Mouse (Mus musculus): ENCODE measurements around the gene Pparg. TPM values are rescaled to one million over a fixed set of nuclear protein-coding genes. Genes with fewer than 3 reads are reported as not detected.

Pparg gene
- polyA plus RNA-seq, 1 experiment from 2014 or later: 0.14 TPM

DNA sequence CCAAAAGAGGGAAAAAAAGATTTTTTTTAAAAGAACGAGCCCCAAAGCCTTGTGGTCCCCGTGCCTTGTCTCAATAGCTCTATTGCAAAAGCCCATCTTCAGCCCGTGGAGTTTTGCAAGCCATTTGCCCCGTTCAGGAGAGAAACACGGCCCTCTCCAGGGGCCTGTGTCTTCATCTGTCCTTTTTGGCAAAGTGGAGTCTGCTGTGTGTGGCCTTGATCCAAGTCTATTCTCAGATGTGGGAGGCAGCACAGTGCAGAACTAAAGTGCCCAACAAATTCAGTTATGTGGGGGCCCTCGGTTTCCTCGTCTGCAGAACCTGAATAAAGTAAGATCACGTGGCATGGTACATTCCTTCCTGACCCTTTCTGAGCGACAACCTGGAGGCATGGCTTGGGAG, 162.4 kb downstream of the Pparg start:
- H3K4me1 ChIP-seq (replicated peaks): no peaks in the 10 kb centered on the region
- H3K9me3 ChIP-seq: no peaks in the 10 kb centered on the region
- no peak overlapping the region for H3K4me3 ChIP-seq
- 82% methylated on average over 9 of the region's 9 CpGs for WGBS
- no peak for ATAC-seq (ENCODE audit: low read depth)
- H3K4me2 ChIP-seq: no peak overlapping the region
- H3K27me3 ChIP-seq: no peaks in the 10 kb centered on the region
- no peak overlapping the region for H3K27ac ChIP-seq (replicated peaks)
- H3K36me3 ChIP-seq: no peaks in the 10 kb centered on the region
- H3K9ac ChIP-seq: no peak overlapping the region

DNA sequence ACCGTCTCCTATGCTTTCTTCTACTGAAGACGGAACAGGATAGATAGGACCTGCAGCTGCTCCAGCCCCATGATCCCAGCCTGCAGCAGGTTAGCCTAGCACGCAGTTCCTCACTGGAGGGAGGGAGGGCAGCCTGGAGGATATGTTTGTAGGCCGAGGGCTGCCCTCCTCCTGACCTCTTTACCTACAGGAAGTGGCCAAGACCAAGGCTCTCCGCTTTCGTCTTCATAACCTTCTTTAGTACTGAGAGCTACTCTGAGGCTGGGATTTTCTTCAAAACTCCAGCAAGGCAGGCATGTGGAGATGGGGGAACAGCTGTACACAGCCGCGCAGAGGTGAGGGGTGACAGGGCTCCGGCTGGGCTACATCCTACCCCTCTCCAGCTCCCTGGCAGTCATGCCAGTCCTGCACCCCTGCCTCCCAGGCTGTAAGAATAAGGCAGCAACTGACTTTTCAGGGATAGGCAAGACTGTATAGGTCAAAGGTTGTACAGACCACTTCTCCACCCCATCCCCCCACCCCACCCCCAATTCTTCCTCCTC, 163.8 kb downstream of the Pparg start:
- H3K4me1 ChIP-seq (replicated peaks): no peaks in the 10 kb centered on the region
- no peak overlapping the region for H3K9ac ChIP-seq
- no peak for ATAC-seq (ENCODE audit: low read depth)
- no peaks in the 10 kb centered on the region for H3K36me3 ChIP-seq
- H3K4me3 ChIP-seq: no peak overlapping the region
- H3K4me2 ChIP-seq: no peak overlapping the region
- H3K27me3 ChIP-seq: no peaks in the 10 kb centered on the region
- 78% methylated on average over 9 of the region's 9 CpGs for WGBS
- H3K27ac ChIP-seq (replicated peaks): no peak overlapping the region
- H3K9me3 ChIP-seq: no peaks in the 10 kb centered on the region

DNA sequence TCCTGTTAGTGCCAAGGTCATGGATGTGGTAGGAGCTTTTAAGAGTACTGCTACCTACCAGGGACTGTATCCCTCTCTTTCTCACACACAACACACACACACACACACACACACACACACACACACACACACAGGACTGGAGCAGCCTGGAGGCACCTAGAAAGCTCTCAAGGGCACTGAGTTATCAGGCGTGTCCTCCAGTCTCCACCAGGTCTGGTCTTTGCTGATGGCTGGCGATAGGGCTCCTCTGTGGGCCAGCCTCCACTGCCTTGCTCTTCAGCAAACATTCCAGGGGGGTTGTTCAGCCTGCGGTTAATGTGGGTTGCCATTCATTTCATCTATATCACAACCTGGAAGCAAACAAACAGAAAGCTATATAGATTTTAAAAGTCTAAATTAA, 166.7 kb downstream of the Pparg start:
- Histone ChIP-seq H3K27ac (replicated peaks) (no peak overlapping the region), H3K36me3 (no peaks in the 10 kb centered on the region), H3K4me1 (replicated peaks) (no peaks in the 10 kb centered on the region), H3K9ac (no peak overlapping the region), H3K27me3 (no peaks in the 10 kb centered on the region), H3K4me3 (no peak overlapping the region), H3K4me2 (no peak overlapping the region), H3K9me3 (no peaks in the 10 kb centered on the region)
- WGBS: 92% methylated on average over 3 of the region's 3 CpGs
- no peak for ATAC-seq (ENCODE audit: low read depth)

DNA sequence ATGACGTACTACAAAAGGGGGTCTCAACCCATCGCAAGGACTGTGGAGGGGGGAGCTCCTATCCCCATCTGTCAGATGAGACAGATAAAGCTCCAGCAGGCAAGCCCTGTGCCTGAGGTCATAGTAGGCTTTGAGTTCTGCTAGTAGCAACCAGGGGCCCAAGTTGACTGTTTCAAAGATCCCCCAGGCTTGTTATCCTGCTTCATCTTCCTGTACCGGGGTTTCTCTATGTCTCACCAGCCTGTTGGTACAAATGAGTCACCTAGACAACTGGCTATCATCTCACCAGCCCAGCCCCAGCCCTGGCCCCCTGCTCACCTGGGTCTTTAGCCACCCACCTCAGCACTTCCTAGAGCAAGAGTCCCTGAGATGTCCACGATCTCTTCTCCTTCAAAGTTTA, 167.6 kb downstream of the Pparg start:
- no peaks in the 10 kb centered on the region for H3K36me3 ChIP-seq
- H3K9ac ChIP-seq: no peak overlapping the region
- H3K27me3 ChIP-seq: no peaks in the 10 kb centered on the region
- WGBS: 92% methylated on average over 4 of the region's 4 CpGs
- ATAC-seq (ENCODE audit: low read depth): no peak
- H3K27ac ChIP-seq (replicated peaks): no peak overlapping the region
- no peak overlapping the region for H3K4me3 ChIP-seq
- H3K9me3 ChIP-seq: no peaks in the 10 kb centered on the region
- no peaks in the 10 kb centered on the region for H3K4me1 ChIP-seq (replicated peaks)
- no peak overlapping the region for H3K4me2 ChIP-seq

DNA sequence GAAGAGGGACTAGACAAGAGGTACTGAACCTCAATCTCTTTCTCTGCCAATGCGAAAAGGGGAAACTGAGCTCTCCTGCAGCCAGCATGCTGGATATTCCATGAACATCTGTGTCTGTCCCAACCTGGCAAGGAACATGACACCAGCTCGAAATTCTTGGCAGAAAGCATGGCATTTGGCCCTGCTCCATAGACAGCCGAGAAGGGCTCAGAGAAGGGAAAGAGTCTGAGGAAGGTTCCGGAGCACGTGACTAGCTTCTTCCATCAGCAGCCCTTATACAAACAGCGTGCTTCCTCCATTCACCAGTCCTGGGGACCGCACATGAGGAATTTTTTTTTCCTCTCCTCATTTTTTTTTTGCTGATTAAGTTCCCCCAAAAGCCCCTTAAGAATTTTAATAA, 173.9 kb downstream of the Pparg start:
- ATAC-seq (ENCODE audit: low read depth): no peak
- Histone ChIP-seq H3K9ac (no peak overlapping the region), H3K27me3 (no peaks in the 10 kb centered on the region), H3K4me3 (no peak overlapping the region), H3K4me1 (replicated peaks) (0 out of 2 replicates have a peak, but pooled peaks cover 3% of the 10 kb centered on the region), H3K36me3 (no peaks in the 10 kb centered on the region), H3K27ac (replicated peaks) (no peak overlapping the region), H3K9me3 (no peaks in the 10 kb centered on the region), H3K4me2 (no peak overlapping the region)
- 79% methylated on average over 7 of the region's 7 CpGs for WGBS

DNA sequence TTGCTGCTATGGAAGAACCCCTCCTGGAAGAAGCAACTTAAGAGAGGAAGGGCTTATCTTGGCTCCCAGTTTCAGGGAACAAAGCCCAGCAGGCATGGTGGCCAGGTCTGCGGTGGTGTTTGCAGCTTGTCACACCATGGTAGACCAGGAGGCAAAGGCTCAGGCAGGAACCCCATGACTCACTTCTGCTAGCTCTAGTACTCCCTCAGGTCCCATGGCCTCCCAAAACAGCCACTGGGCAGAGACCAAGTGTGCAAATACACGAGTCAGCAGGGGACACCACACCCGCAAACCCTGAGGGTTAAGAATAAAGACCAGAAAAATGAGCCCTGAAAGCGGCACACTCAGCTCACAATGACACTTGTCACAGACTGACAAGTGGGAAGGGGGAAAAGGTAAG, 175.4 kb downstream of the Pparg start:
- Histone ChIP-seq H3K4me1 (replicated peaks) (0 out of 2 replicates have a peak, but pooled peaks cover 3% of the 10 kb centered on the region), H3K27me3 (no peaks in the 10 kb centered on the region), H3K36me3 (no peaks in the 10 kb centered on the region), H3K4me3 (no peak overlapping the region), H3K4me2 (no peak overlapping the region), H3K9ac (no peak overlapping the region), H3K9me3 (no peaks in the 10 kb centered on the region), H3K27ac (replicated peaks) (no peak overlapping the region)
- WGBS: 64% methylated on average over 4 of the region's 4 CpGs
- no peak for ATAC-seq (ENCODE audit: low read depth)

DNA sequence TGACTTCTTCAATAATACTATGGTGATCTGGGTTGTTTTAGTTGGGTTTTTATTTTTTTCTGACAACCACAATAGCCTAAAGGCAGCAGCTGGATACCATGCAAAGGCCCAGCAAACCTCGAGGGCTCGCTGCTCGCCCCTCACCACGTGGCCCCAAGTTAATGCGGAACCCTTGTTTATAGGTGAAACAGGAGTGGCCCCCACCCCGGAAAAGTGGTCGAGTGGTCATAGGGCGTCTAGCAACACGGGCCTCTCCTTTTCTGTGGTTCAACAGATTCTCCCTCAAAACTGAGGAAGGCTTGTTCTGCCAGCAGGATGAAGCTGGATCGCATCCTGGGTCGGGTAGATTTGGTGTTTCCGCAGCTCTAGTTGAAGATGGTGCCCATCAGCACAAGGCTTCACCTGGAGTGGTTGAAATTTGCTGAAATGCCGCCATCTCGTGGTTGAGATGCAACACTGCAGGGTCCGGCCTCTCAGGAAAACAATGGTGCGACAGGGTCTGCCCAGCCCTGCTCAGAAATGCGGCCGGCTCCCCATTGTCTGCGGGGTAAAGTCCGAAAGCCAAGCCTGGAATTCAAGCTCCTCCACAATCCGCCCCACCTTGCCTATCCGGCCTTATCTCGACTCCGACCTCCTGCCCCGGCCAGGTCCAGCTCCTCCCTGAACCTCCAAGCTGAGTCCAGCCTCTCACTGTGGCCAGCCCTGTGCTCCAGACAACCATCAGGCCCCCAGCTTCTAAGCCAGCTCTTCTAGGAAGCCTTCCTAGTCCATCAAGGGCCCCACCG, 178.1 kb downstream of the Pparg start:
- peak; percentile 89 for ATAC-seq (ENCODE audit: low read depth)
- no peaks in the 10 kb centered on the region for H3K36me3 ChIP-seq
- no peak overlapping the region for H3K27ac ChIP-seq (replicated peaks)
- peaks cover 7% of the 10 kb centered on the region for H3K4me1 ChIP-seq (replicated peaks)
- peak overlapping the region; percentile 27 for H3K4me3 ChIP-seq
- H3K27me3 ChIP-seq: no peaks in the 10 kb centered on the region
- WGBS: 22% methylated on average over 26 of the region's 26 CpGs
- H3K4me2 ChIP-seq: peak overlapping the region; percentile 58
- no peaks in the 10 kb centered on the region for H3K9me3 ChIP-seq
- peak overlapping the region; percentile 74 for H3K9ac ChIP-seq

Other genes starting within 250 kb of the Pparg start
- 33.7 and 33.8 TPM in 2 replicates for gene Syn2, start 226.0 kb upstream of the Pparg start, polyA plus RNA-seq (2015; fragmentation: Nextera tagmentation; extraction: Ambion mirVana)
- gene Gm17482, start 133.6 kb upstream of the Pparg start, polyA plus RNA-seq (2015; fragmentation: Nextera tagmentation; extraction: Ambion mirVana): not detected in 2 replicates
- gene Timp4, start 108.7 kb upstream of the Pparg start, polyA plus RNA-seq (2015; fragmentation: Nextera tagmentation; extraction: Ambion mirVana): 7.0 and 9.1 TPM in 2 replicates
- 31.7 and 32.3 TPM in 2 replicates for gene Tsen2, start 183.7 kb downstream of the Pparg start, polyA plus RNA-seq (2015; fragmentation: Nextera tagmentation; extraction: Ambion mirVana)
- gene Mkrn2os, start 231.6 kb downstream of the Pparg start, polyA plus RNA-seq (2015; fragmentation: Nextera tagmentation; extraction: Ambion mirVana): 0.35 and 0.77 TPM in 2 replicates
- 30.2 and 38.4 TPM in 2 replicates for gene Mkrn2, start 241.0 kb downstream of the Pparg start, polyA plus RNA-seq (2015; fragmentation: Nextera tagmentation; extraction: Ambion mirVana)